Mouse (Mus musculus): ENCODE measurements around the gene Rdh12.

- TF ChIP-seq CTCF (conservative IDR thresholded peaks at IDR 0.05; ENCODE audit: insufficient read depth, insufficient read length, low read depth, low read length) (no peak), POLR2A (IDR thresholded peaks at IDR 0.05; ENCODE audit: low read depth, low read length) (no peak)
Observed at GRCm38 (mm10) chr12:79217511-79217910, 8.8 kb downstream of the Rdh12 start.

Measured in kidney, adult 2 months (tissue).